Mouse (Mus musculus) thymus, adult 2 months (tissue): ENCODE data around the gene Tspan6.

Source experiments
- CTCF ChIP-seq: fragments of 200-500 bp; IDR thresholded peaks from 2 replicates; pipeline ENCODE4 v1.5.1; 2012; ENCODE audit warnings: mild to moderate bottlenecking, control low read depth, low read length, moderate library complexity, borderline replicate concordance; ENCODE audit not compliant: control insufficient read depth, poor library complexity, insufficient read depth; ENCODE audit errors: extremely low read depth
- POLR2A ChIP-seq: fragments of 200-500 bp; IDR thresholded peaks from 2 replicates; pipeline ENCODE4 v1.6.1; 2012; ENCODE audit warnings: mild to moderate bottlenecking, low read length, control low read depth, moderate library complexity; ENCODE audit not compliant: control insufficient read depth, poor library complexity, insufficient read depth; ENCODE audit errors: extremely low read depth

DNA sequence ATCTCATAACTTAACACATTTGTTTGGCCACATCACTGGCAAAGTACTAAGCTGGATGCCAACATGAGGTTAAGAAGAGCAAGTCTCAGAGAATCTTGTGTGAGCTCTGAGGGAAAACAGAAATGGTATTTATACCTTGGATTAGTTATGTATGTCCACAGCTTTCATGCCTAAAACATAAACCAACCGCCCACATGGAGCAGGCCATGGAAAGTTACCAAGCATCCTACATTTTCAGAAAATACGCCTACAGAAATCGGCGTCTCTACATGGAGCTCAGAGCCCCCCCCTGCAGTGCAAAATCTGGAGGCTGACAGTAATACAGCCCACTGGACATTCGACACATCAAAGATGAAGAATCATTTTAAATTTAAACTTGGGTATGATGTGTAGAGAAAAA, 10.1 kb downstream of the Tspan6 start:
- TF ChIP-seq CTCF: no peak
- TF ChIP-seq POLR2A: no peak
